Mouse (Mus musculus): ENCODE results near the gene Plekha7.

The Plekha7 gene

GRCm38 (mm10) chr7:116287959-116288358 is 20.2 kb downstream of the Plekha7 start:
- no peak for DNase-seq

GRCm38 (mm10) chr7:116286611-116287355 is 21.4 kb downstream of the Plekha7 start:
- no peak for DNase-seq

GRCm38 (mm10) chr7:116286173-116286572 is 22.0 kb downstream of the Plekha7 start:
- no peak for DNase-seq

GRCm38 (mm10) chr7:116285216-116285615 is 23.0 kb downstream of the Plekha7 start:
- no peak for DNase-seq

GRCm38 (mm10) chr7:116282755-116283154 is 25.4 kb downstream of the Plekha7 start:
- DNase-seq, result no peak

GRCm38 (mm10) chr7:116280126-116280525 is 28.1 kb downstream of the Plekha7 start:
- no peak for DNase-seq

- no peak for DNase-seq
These were observed 29.9 kb downstream of the Plekha7 start for GRCm38 (mm10) chr7:116278280-116278679.

- DNase-seq, result no peak
These were observed 31.9 kb downstream of the Plekha7 start for GRCm38 (mm10) chr7:116276315-116276714.

GRCm38 (mm10) chr7:116273111-116273510 is 35.1 kb downstream of the Plekha7 start:
- DNase-seq, result no peak

- DNase-seq, result no peak
These were observed 38.6 kb downstream of the Plekha7 start for GRCm38 (mm10) chr7:116269501-116269995.

GRCm38 (mm10) chr7:116268113-116268926 is 39.9 kb downstream of the Plekha7 start:
- no peak for DNase-seq

- no peak for DNase-seq
These were observed 44.9 kb downstream of the Plekha7 start for GRCm38 (mm10) chr7:116263281-116263680.

- no peak for DNase-seq
These were observed 45.7 kb downstream of the Plekha7 start for GRCm38 (mm10) chr7:116262508-116262907.

- no peak for DNase-seq
These were observed 46.1 kb downstream of the Plekha7 start for GRCm38 (mm10) chr7:116262101-116262500.

- no peak for DNase-seq
These were observed 47.2 kb downstream of the Plekha7 start for GRCm38 (mm10) chr7:116260826-116261615.

GRCm38 (mm10) chr7:116258464-116259185 is 49.6 kb downstream of the Plekha7 start:
- no peak for DNase-seq

- no peak for DNase-seq
These were observed 50.2 kb downstream of the Plekha7 start for GRCm38 (mm10) chr7:116257953-116258352.

- no peak for DNase-seq
These were observed 52.5 kb downstream of the Plekha7 start for GRCm38 (mm10) chr7:116255664-116256063.

- DNase-seq, result no peak
These were observed 53.5 kb downstream of the Plekha7 start for GRCm38 (mm10) chr7:116254660-116255059.

- no peak for DNase-seq
These were observed 55.7 kb downstream of the Plekha7 start for GRCm38 (mm10) chr7:116252470-116252869.

- no peak for DNase-seq
These were observed 56.7 kb downstream of the Plekha7 start for GRCm38 (mm10) chr7:116251516-116251915.

GRCm38 (mm10) chr7:116248536-116248935 is 59.6 kb downstream of the Plekha7 start:
- no peak for DNase-seq

Data from thymus, postnatal 36 days (tissue).